Mouse (Mus musculus): ENCODE data around the gene Kcnc1.

Kcnc1 gene

DNA sequence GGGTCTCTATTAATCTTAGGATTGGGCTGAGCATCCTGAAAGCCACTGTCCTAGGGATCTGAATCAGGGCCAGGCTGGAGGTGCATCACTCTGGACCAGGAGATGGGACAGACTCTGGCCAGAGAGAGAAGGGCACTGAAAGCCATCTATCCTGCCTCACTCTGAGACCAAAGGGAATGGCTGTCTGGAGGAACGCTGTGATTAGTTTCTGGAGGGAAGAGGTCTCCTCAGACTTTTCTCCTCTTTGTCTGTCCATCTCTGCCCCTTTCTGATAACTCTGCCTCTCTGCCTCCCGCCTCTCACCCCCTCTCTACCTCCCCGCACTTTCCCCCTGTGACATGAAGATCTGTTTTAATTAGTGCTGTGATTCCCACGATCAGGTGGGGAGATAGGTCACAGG is 1.4 kb upstream of the Kcnc1 start:
- no peak for DNase-seq

DNA sequence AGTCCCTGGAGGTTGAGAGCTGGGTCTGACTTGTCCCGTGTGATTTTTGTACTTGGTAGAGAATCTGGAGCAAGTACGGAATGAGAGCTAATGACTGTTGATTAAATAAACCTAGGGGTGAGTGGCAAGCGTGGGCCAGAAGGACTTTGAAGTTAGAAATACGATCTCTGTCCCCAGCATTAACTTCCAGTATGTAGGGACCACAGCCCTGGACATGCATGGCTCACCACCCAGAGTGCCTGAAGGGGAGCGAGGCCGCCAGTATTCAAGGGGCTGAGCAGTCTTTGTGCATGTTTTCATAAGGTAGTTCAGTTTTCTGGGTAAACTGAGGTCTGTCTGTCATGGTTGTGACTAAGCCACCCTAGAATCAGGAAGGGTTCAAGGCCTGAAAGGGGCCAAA is 726 bp upstream of the Kcnc1 start:
- DNase-seq = no peak

DNA sequence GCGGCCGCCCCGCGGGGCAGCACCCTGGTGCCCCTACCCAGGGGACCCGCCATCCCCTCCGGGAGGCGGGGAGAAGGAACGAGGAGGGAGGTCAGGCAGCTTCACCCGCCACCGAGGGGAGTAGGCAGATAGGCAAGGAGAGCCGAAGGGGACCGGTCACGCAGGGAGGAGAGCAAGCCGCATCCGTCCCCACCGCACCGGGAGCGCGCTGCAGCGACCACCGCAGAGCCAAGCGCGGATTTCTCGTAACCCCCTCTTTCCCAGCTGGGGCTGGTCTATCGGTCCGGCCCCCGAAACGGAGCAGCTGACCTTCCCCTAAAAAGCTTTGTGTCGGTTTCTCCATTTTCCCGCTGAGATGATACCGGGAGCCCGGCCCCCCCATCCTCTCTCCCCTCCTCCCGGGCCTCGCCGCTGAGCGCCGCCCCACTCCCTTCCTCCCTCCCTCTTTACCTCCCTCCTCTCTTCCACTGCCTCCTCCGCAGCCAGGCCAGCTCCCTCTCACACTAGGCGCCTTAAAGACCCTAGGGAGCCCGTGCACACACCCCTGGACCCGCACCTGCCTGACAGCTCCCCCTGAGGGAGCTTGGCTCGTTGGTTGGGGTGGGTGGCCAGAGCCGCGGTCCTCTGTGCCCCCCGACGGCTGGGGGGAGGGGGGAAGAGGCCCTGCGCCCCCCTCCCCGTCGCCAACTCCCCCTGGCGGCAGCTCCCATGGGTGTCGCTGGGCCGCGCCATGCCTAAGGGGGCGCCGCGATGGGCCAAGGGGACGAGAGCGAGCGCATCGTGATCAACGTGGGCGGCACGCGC is 833 bp downstream of the Kcnc1 start:
- peak; percentile 80 to 83 for DNase-seq

DNA sequence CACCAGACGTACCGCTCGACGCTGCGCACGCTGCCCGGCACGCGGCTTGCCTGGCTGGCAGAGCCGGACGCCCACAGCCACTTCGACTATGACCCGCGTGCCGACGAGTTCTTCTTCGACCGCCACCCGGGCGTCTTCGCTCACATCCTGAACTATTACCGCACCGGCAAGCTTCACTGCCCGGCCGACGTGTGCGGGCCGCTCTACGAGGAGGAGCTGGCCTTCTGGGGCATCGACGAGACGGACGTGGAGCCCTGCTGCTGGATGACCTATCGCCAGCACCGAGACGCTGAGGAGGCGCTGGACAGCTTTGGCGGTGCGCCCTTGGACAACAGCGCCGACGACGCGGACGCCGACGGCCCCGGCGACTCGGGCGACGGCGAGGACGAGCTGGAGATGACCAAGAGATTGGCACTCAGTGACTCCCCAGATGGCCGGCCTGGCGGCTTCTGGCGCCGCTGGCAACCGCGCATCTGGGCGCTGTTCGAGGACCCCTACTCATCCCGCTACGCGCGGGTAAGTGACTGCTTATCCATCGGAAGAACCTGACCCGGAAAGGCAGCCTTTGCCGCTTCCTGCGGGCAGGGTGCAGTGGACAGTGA is 1.5 kb downstream of the Kcnc1 start:
- DNase-seq = peak; percentile 74 to 76

DNA sequence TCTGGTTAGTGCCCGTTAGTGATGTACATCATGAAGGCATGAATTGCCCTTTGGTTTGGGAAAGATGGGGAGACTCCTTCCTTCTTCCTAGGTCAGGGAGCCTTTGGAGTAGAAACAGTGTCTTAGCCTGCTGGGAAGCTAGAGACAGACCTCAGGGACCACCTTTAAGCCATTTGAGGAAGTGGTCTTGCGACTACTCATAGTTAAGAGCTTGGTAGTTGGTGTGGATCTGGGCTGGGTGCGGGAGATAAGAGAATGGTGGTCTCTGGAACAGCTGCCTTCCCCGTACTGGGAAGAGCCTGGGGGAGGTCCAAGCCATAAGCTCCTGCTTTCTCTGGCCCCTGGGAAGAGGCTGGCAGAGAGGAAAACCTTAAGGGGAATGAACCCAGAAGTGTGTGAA is 2.3 kb downstream of the Kcnc1 start:
- DNase-seq = no peak

DNA sequence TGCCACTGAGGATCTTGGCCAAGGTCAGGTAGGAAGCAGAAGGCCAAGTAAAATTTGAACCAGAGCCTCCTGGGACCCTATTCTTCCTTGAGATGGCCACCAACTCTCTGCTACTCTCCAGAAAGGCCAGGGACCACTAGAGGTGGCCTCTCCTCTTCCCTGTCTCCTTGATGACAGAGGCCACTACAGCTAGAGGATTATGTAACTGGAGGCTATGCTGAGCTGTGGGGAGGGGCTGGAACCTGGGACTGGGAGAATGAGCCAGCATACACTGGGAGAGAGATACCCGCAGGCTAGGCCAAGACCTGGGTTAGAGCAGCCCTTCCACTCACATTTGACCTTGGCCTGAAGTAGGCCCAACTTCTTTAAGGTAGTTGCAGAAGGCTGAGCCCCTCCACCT is 3.4 kb downstream of the Kcnc1 start:
- DNase-seq = no peak

DNA sequence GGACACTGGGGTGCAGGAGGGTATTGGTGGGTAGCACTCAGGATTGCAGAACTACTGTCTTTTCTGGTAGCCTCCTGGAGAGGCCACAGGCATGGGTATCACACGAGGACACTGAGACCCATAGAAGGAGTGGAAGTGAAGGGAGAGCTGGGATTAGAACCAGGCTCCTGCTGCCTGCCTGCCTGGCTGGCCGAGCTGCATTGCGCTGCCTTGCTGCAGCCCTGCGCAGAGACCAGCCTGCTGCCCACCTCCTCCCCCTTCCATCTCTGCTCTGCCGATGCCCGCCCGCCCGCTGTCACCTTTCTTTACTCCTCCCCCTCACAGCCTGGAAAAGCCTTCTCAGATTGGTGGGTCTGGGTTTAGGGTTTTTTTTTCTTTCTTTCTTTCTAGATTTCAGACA is 4.0 kb downstream of the Kcnc1 start:
- DNase-seq = peak; percentile 77

DNA sequence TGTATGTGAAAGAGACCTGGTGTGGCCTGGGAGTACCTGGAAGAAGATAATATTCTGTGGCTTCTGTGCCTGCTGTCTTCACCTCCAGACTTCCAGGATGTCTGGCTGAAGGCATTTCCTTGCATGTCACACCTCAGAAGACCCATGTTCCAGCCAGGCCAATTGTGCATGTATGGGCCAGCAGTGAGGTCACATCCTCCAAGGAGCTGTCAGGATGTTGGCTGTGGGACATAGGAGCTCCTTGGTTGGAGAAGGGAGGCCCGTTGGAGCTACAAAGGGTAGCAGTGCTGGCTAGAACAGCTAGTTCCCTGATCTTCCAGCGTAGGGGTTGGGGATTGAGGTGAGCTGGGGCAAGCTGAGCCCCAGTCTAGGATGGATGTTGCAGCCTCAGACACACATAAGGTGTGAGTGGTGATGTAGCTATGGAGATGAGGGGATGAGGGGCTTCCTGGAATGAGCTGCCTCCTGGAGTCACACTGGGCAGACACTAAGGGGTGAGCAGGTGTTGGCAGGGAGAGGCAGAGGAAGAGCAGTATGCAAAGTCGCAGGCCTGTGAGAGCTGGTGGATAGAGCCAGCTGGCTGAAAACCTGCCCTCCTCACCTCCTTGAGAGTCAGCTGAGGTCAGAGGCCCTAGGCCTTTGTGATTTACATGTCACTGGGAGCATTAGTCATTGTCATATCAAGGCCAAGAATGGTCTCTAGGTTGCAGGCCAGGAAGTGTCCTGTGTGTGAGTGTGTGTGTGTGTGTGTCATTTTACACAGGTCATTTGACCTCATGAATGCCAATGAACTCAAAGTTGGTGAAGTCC is 5.3 kb downstream of the Kcnc1 start:
- no peak for DNase-seq

DNA sequence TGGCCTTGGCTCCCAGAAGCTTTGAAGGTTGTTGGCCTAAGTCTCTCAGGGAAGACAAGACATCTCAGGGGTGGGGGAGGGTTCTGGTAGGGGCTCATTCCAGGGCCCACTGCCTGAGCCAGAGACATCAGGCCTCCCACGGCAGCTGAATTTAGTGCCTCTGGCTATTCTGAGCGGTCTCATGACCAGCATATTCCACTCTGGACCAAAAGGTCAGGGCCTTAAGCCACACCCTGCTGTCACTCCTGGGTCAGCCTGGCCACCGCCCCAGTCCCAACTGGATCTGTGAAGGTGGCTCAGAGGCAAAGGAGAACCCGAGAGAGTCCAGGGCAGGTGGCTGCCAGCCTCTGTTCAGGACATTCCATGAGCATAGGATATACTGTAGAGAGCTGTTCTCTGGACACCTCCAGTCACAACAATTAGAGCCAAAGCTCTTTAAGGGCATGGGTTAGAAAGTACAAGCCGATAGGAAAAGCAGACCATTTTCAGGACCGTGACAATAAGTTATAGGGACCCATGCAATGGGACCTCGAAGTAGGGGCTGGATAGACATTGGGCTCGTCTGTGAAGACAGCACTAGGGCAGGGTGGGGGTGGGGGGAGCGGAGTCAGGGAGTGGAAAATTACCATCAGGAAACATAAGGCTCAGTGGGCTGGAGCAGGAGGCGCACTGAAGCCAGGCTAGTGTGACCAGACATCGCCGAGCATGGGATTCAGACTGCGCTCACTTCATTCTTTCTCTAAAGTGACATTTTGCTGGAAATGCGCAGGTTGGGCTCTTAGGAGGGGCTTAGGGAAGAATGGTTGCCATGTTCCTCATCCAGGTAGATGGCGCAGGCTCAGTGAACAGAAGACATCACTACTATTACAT is 7.6 kb downstream of the Kcnc1 start:
- no peak for DNase-seq

DNA sequence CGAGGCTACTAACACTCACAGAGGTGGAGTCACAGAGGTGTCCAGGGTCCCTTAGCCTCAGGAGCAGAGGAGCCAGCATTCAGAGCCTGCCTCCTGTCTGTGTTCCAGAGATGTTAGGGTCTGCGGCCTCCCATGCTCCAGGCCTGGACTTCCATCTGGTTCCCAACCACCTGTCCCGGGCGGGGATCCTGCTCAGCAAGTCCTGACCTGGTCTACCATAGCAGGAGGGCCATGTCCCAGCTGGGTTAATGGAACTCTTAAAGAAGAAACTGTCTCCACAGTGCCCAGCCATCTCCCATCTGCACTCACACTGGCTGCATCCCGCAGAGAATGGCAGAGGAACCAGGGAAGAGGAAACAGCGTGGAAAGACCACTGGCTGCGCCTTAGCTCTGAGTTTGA is 8.5 kb downstream of the Kcnc1 start:
- DNase-seq = no peak

DNA sequence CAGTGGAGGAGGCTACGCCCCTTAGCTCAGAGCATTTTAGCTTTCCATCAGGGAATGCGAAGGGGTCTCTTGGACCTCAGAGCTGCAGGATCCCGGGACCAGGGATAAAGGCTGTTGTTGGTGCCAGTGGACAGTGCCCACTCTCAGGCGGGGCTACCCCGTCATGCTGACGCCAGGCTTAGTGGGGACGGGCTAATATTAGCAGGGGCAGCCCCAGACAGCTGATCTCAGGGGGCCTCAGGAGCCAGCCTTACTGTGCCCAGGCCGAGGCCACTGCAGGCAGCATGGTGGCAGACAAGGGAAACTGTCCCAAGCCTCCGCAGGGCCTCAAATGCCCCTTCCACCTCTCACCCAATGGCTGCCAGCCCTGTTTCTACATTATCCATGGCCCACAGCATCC is 12.3 kb downstream of the Kcnc1 start:
- DNase-seq = no peak

DNA sequence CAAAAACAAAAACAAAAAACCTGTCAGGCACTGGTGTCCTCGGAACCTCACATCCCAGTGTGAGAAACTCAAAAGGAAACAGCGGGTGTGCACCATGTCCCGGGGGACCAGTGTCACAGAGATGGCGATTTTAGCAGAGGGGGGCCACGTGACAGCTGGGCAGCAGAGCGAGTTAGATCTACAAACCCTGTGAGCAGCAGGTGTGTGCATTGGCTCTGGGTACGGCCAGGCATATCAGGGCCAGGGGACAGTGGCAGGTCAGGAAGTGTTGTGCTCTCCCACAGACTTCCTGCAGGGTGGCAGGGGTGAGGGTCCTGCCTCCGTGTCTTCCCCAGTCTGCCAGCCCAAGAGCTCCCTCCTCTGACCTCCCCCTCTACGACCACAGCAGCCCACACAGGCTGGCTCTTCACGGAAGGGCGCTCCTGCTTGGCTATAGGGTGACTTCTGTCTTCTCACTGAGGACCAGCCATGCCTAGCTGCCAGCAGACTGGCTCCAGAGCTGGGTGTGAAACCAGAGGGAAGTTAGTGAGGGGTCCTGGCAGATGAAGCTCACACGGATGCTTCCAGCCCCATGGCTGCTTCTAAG is 13.0 kb downstream of the Kcnc1 start:
- DNase-seq = no peak

DNA sequence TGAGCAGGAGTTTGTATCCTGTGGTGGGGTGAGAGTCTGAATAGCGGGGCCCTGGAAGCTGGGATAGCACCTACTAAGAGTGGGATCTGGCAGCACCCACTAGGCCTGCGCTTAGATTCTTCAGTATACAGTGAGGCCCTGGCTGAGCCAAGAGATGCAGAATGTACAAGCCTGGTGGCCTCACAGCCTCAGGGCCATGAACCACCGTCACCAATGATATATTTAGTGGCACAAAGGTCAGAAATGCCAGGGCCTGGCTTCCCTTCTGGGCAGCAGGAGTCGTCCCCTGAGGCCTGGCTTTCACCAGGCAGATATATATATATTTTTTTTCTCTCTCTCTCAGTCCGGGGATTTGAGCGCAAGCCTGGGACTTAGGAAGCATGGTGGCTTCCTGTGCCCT is 14.4 kb downstream of the Kcnc1 start:
- no peak for DNase-seq

DNA sequence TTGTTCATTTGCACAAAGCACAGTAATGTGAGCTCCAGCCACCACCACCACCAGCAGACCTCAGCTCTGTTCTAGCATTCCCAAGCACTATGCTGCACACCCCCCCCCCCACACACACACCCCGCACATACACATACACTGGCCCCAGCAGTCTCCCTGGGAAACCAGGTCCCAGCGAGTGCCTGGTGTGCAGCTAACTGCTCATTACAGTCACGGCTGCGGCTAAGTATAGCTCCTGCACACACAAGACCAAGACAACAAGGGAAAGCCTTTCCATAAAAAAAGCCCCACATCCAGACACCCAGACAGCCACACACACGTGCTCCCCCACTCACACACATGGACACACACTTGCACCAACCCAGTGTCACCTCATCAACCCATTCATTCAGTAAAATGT is 16.5 kb downstream of the Kcnc1 start:
- no peak for DNase-seq

DNA sequence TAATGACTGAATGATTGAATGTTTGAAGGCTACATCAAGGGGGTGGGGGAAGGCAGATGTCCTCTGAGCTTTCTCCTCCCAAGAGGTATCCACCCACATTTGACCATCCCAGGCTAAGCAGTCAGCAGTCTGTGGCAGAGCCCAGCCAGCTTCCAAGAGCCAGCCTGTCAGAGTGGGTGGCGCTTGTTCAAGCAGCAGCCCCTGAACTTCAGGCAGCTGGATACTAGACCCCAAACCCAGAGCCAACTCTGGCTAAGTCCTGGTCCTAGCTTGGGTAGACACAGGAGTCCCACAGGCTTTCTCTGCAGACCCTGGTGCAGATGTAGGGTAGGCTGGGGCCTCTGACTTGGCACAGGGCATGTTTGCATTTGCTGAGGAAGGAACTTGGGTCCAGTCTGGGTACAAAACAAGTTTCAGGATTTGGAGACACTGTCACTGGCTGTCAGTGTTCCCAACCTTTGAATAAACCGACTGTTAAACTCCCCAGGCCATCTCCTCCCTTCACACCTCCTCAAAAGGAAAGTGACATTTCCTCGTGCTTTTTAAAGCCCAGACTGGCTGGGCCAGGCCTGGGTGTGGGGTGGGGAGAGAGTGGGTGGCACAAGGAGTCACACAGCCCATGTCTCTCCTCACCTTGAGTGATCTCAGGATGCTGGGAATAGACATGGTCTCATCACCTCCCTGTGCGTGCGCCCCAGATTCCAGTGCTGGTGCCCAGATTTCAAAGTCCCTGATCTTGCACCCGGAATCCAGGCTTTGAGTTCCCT is 17.8 kb downstream of the Kcnc1 start:
- DNase-seq = no peak

DNA sequence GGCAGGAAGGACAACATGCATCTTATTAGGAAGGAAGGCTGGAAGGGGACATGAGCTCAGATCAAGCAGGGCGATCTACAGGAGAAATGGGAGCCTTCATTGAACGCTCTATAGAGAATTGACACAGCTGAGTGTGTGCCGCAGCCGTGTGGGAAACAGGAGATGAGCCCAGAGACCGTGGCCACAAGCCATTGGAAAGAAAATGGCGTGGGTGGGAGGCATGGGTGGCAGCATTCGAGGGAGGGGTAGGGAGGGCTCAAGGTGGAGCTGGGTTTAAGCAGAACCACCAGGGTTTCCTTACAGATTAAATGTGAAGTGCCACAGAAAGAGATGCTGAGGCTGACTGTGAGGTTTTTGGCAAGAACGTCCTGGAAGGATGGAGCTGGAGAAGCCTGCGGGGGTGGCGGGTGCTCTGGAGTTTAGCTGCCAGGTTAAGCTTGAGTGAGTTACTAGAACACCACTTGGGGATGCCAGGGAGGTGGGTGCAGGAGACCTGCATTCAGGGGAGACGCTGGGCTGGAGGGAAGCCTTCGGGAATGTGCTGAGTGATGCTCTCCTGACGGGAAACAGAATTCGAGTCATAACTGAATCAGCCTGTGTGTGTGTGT is 19.6 kb downstream of the Kcnc1 start:
- DNase-seq = peak; percentile 53 to 59

DNA sequence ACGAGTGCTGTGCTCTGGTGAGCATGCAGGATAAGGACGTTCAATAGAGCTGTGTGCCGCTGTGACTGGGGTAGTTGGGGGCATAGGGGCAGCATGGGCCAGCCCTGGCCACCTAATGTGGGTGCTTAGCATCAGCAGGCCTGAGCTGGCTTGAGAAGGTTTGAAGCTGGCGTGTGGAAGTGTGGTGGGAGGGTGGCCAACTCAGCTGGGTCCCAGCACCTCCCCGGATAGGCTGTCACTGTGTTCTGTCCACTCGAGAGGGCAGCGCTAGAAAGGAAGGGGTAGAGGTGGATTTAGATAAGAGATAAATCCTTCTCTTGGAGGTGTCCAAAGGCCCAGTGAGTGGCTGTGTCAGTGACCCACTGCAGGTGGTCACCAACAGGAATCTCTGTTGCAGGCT is 21.2 kb downstream of the Kcnc1 start:
- peak; percentile 57 to 66 for DNase-seq

DNA sequence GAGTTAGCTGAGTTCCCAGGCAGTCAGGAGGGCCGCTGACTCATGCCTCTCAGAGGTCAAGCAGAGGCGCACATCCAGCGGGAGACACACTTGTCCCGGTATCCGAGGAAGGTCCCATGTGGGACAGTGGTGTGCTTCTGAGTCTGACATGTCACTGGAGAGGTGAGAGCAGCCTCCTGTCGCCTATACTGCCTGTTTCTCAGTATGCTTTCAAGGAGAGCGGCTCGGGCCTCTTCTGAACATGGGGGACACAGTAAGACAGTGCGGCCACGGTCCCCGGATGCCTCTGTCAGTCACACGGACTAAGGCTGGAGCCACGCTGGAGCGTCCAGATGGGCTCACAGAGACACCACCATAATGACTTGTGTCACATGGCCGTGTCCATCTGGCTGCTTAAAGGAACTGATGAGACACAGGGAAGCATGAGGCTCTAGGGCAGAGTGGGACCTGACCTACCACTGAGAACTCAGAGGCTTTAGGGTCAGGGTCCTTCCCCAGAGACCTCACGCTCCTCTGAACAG is 21.9 kb downstream of the Kcnc1 start:
- DNase-seq = peak; percentile 64 to 73

DNA sequence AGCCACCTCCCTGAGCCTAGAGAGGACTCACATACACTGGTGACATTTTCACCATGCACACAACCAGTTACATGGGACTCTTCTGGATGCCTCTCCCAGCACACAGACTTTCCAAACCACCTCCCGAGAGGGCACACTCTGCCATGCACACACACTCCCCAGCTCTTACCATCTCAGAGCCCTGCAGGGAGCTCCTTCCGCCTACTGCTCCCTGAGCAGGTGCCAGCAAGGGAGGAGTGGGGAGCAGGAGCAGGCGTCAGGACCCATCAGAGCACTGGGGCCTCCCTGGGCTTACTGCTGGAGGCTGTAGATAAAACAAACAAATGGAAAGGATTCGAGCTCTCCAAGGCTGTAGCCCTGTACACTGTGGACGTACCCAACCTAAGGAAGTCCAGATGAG is 25.2 kb downstream of the Kcnc1 start:
- DNase-seq = peak in 1 of 2 experiments; percentile 52

DNA sequence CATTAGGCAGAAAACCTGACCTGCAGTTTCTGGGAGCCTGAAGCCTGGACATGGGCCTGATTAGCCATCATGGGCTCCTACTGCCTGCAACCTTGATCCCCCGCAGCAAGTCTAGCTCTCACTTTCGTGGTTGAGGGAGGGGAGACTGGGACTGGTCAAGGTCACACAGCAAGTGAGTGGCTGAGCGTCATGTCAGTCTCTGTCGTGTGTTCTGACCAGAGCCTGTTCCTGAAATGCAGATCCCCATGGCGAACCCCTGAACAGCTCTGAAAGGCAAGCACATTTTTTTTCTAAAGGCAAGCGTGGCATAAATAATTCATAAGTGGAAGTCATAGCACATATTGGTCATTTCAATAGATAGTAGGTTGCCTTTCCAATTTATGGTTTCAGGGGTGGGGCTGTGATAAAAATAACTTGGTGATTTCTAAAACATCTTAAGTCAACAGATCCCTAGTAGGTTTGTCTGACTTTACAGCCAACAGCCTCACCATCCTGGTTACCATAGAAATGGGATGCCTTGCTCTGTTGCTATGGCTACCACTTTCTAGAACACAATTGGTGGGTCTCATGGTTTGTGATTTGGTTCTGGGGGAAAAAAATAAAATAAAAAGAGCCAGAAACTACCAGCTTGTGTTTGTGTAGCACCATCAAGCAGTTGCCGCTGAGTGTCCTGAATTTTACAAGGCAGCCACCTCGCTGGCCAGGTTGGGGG is 25.9 kb downstream of the Kcnc1 start:
- no peak for DNase-seq
